Mouse (Mus musculus): Measurements from ENCODE around the gene Gapvd1.

- TF ChIP-seq EP300 (IDR thresholded peaks at IDR 0.05; ENCODE audit: low read depth) (no peak), CTCF (IDR thresholded peaks at IDR 0.05; ENCODE audit: low read depth) (no peak)
Observed at GRCm38 (mm10) chr2:34764801-34765200, 9.8 kb upstream of the Gapvd1 start.

All from liver, postnatal 0 days (tissue).